Mouse (Mus musculus): Measurements from ENCODE around the gene Gm16181. TPM values are rescaled to one million over a fixed set of nuclear protein-coding genes. Genes with fewer than 3 reads are reported as not detected.
"Not testable (repeated sequence)": the region's sequence is repeated elsewhere in the genome, so short reads cannot be mapped to it uniquely, and the experiment has no call there.

Gene Gm16181
- polyA plus RNA-seq, 1 experiment from 2014 or later = 0.23 TPM

DNA sequence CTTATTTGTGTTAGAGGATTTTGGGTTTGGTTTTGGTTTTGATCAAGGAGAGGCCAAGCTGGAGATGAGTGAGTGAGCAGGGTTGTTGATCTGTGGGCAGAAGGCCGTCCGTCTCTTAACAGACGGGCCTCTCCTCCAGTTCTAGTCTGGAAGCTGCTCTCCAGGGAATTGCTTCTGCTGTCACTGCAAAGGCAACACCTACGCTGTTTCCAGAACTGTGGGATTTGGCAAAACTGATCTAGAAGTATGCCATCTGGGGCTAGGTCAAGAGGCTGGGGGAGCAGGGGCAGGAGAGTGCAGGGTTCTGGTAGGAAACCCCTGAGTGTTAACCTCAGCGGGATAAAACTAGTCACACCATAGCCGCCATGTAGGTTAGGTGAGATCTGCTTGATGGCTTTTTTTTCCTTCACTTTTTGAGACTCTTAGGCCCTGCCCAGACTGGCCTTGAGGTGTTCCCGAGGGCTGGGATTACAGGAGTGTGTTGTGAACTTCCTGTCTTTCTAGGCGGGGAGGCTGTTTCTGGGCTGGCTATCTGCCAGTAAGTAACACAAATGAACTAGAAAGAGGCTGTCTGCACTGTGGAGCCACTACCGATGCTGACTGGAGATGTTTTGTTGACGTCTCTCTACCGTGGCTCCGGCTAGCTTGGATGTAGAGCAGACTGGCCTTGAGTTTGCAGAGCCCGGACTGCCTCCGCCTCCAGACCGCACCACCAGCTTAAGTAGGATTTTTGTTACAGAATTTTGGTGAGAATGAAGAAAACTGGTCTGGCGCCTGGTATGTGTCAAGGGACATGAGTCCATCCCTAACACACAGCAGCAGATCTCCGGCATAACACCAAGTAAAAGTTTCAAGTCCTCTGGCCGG is 12.7 kb downstream of the Gm16181 start, which contains the start of gene Atp6v1g2:
Atp6v1g2 (plus strand) TSS at position 547 of the 867 bp plus-strand sequence.
- peak within 1 kb of the TSS; percentile 72 for H3K9ac ChIP-seq (ENCODE audit: low read depth, low read length)
- H3K27ac ChIP-seq (ENCODE audit: low read depth, low read length) = peak within 1 kb of the TSS; percentile 91
- H3K4me2 ChIP-seq (replicated peaks; ENCODE audit: low read depth) = peak within 1 kb of the TSS; percentile 84
- H3K9me3 ChIP-seq (ENCODE audit: control insufficient read depth) = no peaks in the 10 kb centered on the region
- H3K36me3 ChIP-seq (ENCODE audit: control insufficient read depth, insufficient read depth) = peaks cover 48% of the 10 kb centered on the region
- H3K27me3 ChIP-seq (replicated peaks; ENCODE audit: control insufficient read depth, insufficient read depth, low read length) = no peaks in the 10 kb centered on the region
- peak within 1 kb of the TSS; percentile 61 for H3K4me3 ChIP-seq (ENCODE audit: low read depth, low read length)
- WGBS = 43% methylated on average over 18 of the region's 18 CpGs
- TF ChIP-seq CTCF (IDR thresholded peaks at IDR 0.05; ENCODE audit: low read depth) = no peak
- ATAC-seq = no peak
- H3K4me1 ChIP-seq (replicated peaks; ENCODE audit: control insufficient read depth, insufficient read depth, low read length) = no peaks in the 10 kb centered on the region; the same call in 1 of the 2 replicates

DNA sequence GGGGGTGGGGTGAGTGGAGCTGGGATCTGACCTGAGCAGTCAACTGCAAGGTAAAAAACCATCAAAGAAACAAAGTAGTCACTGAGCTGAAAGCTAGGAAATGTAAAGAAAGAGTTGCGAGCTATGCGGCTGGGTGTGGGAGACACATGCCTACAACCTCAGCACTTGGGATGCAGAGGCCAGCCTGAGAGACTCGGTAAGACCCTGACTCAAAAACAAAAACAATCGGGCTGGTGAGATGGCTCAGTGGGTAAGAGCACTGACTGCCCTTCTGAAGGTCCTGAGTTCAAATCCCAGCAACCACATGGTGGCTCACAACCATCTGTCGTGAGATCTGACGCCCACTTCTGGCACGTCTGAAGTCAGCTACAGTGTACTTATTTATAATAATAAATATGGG is 13.5 kb downstream of the Gm16181 start:
- not testable (repeated sequence) for H3K4me3 ChIP-seq (ENCODE audit: low read depth, low read length); H3K9ac ChIP-seq (ENCODE audit: low read depth, low read length)
- WGBS = 73% methylated on average over 7 of the region's 7 CpGs

DNA sequence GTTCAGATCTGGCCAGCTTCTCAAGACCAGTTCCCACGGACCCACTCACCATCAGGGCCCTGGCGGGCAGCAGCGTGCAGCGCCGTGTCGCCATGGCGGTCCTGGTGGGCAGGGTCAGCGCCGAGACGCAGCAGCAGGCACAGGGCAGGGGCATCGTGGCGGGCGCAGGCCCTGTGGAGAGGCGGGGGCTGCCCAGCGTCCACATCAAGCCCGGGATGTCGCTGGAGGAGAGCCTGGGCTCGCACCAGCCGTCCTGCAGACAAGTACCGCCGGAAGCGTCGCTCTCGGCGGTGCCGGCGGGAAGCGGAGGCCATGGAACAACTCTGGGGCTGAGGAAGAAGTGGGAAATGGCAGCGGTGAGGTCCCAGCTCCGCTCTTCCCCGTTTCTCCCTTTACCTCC is 14.3 kb downstream of the Gm16181 start:
- Histone ChIP-seq H3K27ac (ENCODE audit: low read depth, low read length) (peak overlapping the region; percentile 91), H3K27me3 (replicated peaks; ENCODE audit: control insufficient read depth, insufficient read depth, low read length) (no peaks in the 10 kb centered on the region), H3K9ac (ENCODE audit: low read depth, low read length) (peak overlapping the region; percentile 72), H3K4me2 (replicated peaks; ENCODE audit: low read depth) (peak overlapping the region; percentile 84), H3K4me3 (ENCODE audit: low read depth, low read length) (peak overlapping the region; percentile 61), H3K4me1 (replicated peaks; ENCODE audit: control insufficient read depth, insufficient read depth, low read length) (no peaks in the 10 kb centered on the region; the same call in 1 of the 2 replicates), H3K36me3 (ENCODE audit: control insufficient read depth, insufficient read depth) (peaks cover 32% of the 10 kb centered on the region), H3K9me3 (ENCODE audit: control insufficient read depth) (no peaks in the 10 kb centered on the region)
- ATAC-seq = no peak
- 2% methylated on average over 31 of the region's 31 CpGs for WGBS
- TF ChIP-seq CTCF (IDR thresholded peaks at IDR 0.05; ENCODE audit: low read depth) = 0 out of 2 replicates have a peak, but pooled peaks have one; percentile 23

More for the DNA sequence above, 13.5 kb downstream of the Gm16181 start:
- 0 out of 2 replicates have a peak overlapping the region, but pooled peaks have one; percentile 91 for H3K27ac ChIP-seq (ENCODE audit: low read depth, low read length)
- H3K9me3 ChIP-seq (ENCODE audit: control insufficient read depth); ATAC-seq; H3K4me1 ChIP-seq (replicated peaks; ENCODE audit: control insufficient read depth, insufficient read depth, low read length); H3K27me3 ChIP-seq (replicated peaks; ENCODE audit: control insufficient read depth, insufficient read depth, low read length): not testable (repeated sequence)
- peak overlapping the region; percentile 84; the same call in 1 of the 2 replicates for H3K4me2 ChIP-seq (replicated peaks; ENCODE audit: low read depth)
- peaks cover 41% of the 10 kb centered on the region for H3K36me3 ChIP-seq (ENCODE audit: control insufficient read depth, insufficient read depth)

DNA sequence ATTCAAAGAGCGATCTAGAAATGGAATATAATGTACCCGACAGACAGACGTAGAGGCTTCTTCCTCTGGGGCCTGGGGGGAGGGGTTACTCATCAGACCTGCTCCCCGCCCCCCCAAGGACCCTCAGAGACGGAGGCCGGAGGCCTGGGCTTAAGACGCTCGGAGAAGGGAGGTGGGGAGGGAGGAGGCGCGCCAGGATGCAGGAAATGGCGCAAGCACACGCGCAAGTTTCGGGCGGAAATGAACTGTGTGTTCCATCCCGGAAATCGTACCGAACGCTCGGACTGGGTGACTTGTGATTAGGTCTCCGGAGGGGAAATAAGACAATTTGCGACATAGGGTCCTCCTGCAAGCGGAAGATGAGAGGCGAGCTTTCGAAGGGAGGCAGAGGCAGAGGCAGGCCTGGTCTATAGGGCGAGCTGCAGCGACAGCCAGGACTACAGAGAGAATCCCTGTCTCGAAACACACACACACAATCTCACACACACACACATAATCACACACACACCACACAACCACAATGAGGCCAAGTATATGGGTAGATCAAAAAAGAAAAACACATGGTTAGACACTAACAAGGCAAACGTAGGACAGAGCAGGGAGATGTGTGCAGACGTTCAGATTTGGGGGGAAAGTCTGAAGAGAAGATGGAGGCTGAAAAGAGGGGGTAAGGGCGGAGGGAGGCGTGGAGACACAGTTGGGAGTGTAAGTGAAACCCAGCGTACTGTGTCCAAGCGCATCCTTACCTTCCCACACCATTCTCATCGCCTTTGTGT is 15.2 kb downstream of the Gm16181 start, which contains the start of gene Nfkbil1:
Nfkbil1 (minus strand) TSS at position 179 of the 776 bp plus-strand sequence.
- WGBS = 1% methylated on average over 35 of the region's 35 CpGs
- TF ChIP-seq CTCF (IDR thresholded peaks at IDR 0.05; ENCODE audit: low read depth) = no peak
- H3K9ac ChIP-seq (ENCODE audit: low read depth, low read length) = peak within 1 kb of the TSS; percentile 72

DNA sequence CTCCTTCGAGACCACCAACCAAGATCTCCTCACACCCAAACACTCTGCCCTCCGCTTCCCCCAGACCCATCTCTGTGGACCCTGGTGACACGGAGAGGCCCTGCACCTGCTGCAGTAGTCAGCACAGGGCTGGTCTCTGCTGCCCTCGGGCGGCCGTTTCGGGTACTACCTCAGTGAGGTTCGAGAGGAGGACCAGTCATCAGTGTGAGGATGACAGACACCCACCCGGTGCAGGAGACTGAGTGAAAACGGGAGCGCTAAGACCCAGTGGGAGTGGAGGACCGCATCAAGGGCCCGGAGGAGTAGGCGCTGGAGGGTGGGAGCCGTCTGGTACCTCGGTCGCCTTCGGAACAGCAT is 15.7 kb downstream of the Gm16181 start:
- Histone ChIP-seq H3K4me1 (replicated peaks; ENCODE audit: control insufficient read depth, insufficient read depth, low read length) (peaks cover 3% of the 10 kb centered on the region; the same call in 1 of the 2 replicates), H3K27me3 (replicated peaks; ENCODE audit: control insufficient read depth, insufficient read depth, low read length) (no peaks in the 10 kb centered on the region), H3K4me2 (replicated peaks; ENCODE audit: low read depth) (peak overlapping the region; percentile 84), H3K9ac (ENCODE audit: low read depth, low read length) (peak overlapping the region; percentile 72; the same call in 1 of the 2 replicates), H3K9me3 (ENCODE audit: control insufficient read depth) (no peaks in the 10 kb centered on the region), H3K36me3 (ENCODE audit: control insufficient read depth, insufficient read depth) (peaks cover 20% of the 10 kb centered on the region), H3K27ac (ENCODE audit: low read depth, low read length) (peak overlapping the region; percentile 91), H3K4me3 (ENCODE audit: low read depth, low read length) (peak overlapping the region; percentile 61)
- 2% methylated on average over 18 of the region's 18 CpGs for WGBS
- TF ChIP-seq CTCF (IDR thresholded peaks at IDR 0.05; ENCODE audit: low read depth) = peak; percentile 100
- peak; percentile 46 for ATAC-seq

More for the DNA sequence above, 15.2 kb downstream of the Gm16181 start, which contains the start of gene Nfkbil1:
- Histone ChIP-seq H3K27me3 (replicated peaks; ENCODE audit: control insufficient read depth, insufficient read depth, low read length) (no peaks in the 10 kb centered on the region), H3K36me3 (ENCODE audit: control insufficient read depth, insufficient read depth) (peaks cover 26% of the 10 kb centered on the region), H3K27ac (ENCODE audit: low read depth, low read length) (peak within 1 kb of the TSS; percentile 91), H3K4me1 (replicated peaks; ENCODE audit: control insufficient read depth, insufficient read depth, low read length) (peaks cover 3% of the 10 kb centered on the region; the same call in 1 of the 2 replicates), H3K4me3 (ENCODE audit: low read depth, low read length) (peak within 1 kb of the TSS; percentile 61), H3K9me3 (ENCODE audit: control insufficient read depth) (no peaks in the 10 kb centered on the region), H3K4me2 (replicated peaks; ENCODE audit: low read depth) (peak within 1 kb of the TSS; percentile 84)
- ATAC-seq = peak; percentile 74
